Mouse (Mus musculus) forebrain, embryonic 13.5 days (tissue): ENCODE data around the gene Anapc11. TPM values are rescaled to one million over a fixed set of nuclear protein-coding genes. Genes with fewer than 3 reads are reported as not detected.
A peak's percentile ranks its signal among the peaks of the same experiment; 100 is the strongest.
"Not testable (repeated sequence)": the region's sequence is repeated elsewhere in the genome, so short reads cannot be mapped to it uniquely, and the experiment has no call there.

Source experiments
- ATAC-seq: fragments of 200-750 bp; cut with Nextera tagmentation; 2 replicates; pipeline ENCODE4 v1.8.0; 2017
- H3K27ac ChIP-seq: fragments of 300-500 bp; sonication (generic); 2 replicates; pipeline ENCODE4 v1.5.1; 2015; ENCODE audit warnings: inconsistent platforms, mild to moderate bottlenecking, moderate library complexity
- H3K27me3 ChIP-seq: fragments of 300-500 bp; sonication (generic); 2 replicates; pipeline ENCODE4 v1.6.1; 2015; ENCODE audit warnings: mild to moderate bottlenecking, inconsistent platforms
- H3K36me3 ChIP-seq: fragments of 300-500 bp; sonication (generic); 2 replicates; pipeline ENCODE4 v1.6.1; 2015; ENCODE audit warnings: mild to moderate bottlenecking, inconsistent platforms; ENCODE audit not compliant: poor library complexity, severe bottlenecking
- H3K4me1 ChIP-seq: fragments of 300-500 bp; sonication (generic); 2 replicates; pipeline ENCODE4 v1.6.1; 2015; ENCODE audit warnings: inconsistent platforms
- H3K4me2 ChIP-seq: fragments of 300-500 bp; sonication (generic); 2 replicates; pipeline ENCODE4 v1.6.1; 2015; ENCODE audit warnings: inconsistent platforms, mild to moderate bottlenecking, moderate library complexity
- H3K4me3 ChIP-seq: fragments of 300-500 bp; sonication (generic); 2 replicates; pipeline ENCODE4 v1.5.1; 2015; ENCODE audit warnings: mild to moderate bottlenecking, inconsistent platforms
- H3K9ac ChIP-seq: fragments of 300-500 bp; sonication (generic); 2 replicates; pipeline ENCODE4 v1.6.1; 2015; ENCODE audit warnings: mild to moderate bottlenecking, inconsistent platforms
- H3K9me3 ChIP-seq: fragments of 300-500 bp; sonication (generic); replicated peaks from 2 replicates; pipeline ENCODE4 v1.6.1; 2016; ENCODE audit warnings: inconsistent platforms
- WGBS: fragments of 180-500 bp; shearing (Covaris S2); methylation state at CpG from one replicate; pipeline ENCODE4 v1.1.7; 2015; 5-methylcytosine and 5-hydroxymethylcytosine counted together
- polyA plus RNA-seq: library from polyadenylated mRNA; unstranded; fragments of >200 nt; fragmentation: Nextera tagmentation; extraction: Ambion mirVana; gene quantifications from 2 replicates; pipeline ENCODE4 v1.2.1, GENCODE M21; 2015

Anapc11 gene
- polyA plus RNA-seq, 1 experiment from 2014 or later = 211 TPM

- Histone ChIP-seq H3K9me3 (no peaks in the 10 kb centered on the region), H3K36me3 (peaks cover 32% of the 10 kb centered on the region), H3K27me3 (no peaks in the 10 kb centered on the region), H3K9ac (peak overlapping the region; percentile 46; the same call in 1 of the 2 replicates), H3K4me2 (no peak overlapping the region), H3K4me3 (no peak overlapping the region), H3K27ac (no peak overlapping the region), H3K4me1 (peaks cover 38% of the 10 kb centered on the region)
- 81% methylated on average over 7 of the region's 7 CpGs for WGBS
- no peak for ATAC-seq
Observed at GRCm38 (mm10) chr11:120577211-120578023, 20.8 kb upstream of the Anapc11 start.

DNA sequence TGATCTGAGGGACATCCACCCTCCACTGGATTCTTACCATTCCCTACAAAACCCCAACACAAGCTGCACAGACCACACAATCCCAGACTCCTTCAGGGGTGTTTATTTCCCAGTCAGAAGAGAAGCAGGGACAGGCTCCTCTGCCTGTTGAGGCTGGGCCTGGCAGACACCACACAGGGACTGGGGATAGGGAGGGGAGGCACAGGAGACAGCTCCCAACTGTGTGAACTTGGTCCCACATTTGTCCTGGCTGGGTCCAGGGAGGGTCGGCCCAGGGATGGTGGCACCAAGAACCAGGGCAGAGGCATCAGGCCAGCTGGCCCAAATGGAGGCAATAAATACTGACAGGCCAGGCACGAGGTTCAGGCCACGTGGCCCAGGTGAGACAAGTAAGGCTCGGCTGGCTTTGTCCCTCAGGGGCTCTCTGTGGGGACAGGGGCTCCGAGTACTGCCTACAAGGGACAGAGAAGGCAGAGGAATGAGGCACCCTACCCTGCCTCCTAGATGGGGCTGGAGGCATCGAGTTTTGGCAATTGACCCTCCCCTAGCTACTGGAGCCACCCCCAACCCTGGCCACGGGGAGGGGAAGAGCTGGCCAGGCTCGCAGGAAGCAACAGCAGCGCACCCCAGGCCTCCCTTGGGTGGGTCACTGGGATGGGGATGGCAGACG is 20.1 kb upstream of the Anapc11 start:
- Histone ChIP-seq H3K9me3 (no peaks in the 10 kb centered on the region), H3K4me1 (peaks cover 40% of the 10 kb centered on the region), H3K27ac (no peak overlapping the region), H3K9ac (peak overlapping the region; percentile 46), H3K4me2 (no peak overlapping the region), H3K27me3 (no peaks in the 10 kb centered on the region), H3K36me3 (peaks cover 35% of the 10 kb centered on the region), H3K4me3 (no peak overlapping the region)
- WGBS = 82% methylated on average over 10 of the region's 10 CpGs
- no peak for ATAC-seq

DNA sequence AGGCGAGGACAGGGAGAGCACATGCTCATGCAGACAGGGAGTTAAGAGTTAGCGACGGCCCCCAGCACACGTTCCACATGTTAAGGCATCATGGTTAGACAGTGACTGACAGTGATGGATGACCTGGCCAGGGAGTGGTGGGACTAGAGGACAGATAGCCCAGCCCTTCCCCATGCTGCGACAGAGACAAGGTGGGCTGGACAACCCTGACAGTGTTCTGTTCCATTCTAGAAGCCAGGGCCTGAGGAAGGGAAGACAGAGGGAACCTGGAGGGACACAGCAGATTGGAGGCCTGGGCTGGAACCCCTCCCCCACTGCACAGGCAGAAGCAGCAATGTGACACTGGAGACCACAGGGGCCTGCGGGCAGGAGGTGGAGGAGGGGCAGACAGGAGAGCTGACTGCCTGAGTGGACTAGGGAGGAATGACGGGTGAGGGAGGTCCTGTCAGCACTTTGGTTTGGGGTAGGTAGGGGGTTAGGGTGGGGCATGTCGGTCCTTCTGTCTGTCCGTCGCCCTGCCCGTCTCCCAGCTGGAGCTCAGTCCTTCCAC is 19.5 kb upstream of the Anapc11 start:
- Histone ChIP-seq H3K9me3 (no peaks in the 10 kb centered on the region), H3K4me2 (0 out of 2 replicates have a peak overlapping the region, but pooled peaks have one; percentile 97), H3K4me3 (peak overlapping the region; percentile 95; the same call in 1 of the 2 replicates), H3K4me1 (peaks cover 38% of the 10 kb centered on the region), H3K27ac (no peak overlapping the region), H3K36me3 (peaks cover 40% of the 10 kb centered on the region), H3K27me3 (no peaks in the 10 kb centered on the region), H3K9ac (no peak overlapping the region)
- WGBS = 95% methylated on average over 11 of the region's 11 CpGs
- ATAC-seq = no peak

DNA sequence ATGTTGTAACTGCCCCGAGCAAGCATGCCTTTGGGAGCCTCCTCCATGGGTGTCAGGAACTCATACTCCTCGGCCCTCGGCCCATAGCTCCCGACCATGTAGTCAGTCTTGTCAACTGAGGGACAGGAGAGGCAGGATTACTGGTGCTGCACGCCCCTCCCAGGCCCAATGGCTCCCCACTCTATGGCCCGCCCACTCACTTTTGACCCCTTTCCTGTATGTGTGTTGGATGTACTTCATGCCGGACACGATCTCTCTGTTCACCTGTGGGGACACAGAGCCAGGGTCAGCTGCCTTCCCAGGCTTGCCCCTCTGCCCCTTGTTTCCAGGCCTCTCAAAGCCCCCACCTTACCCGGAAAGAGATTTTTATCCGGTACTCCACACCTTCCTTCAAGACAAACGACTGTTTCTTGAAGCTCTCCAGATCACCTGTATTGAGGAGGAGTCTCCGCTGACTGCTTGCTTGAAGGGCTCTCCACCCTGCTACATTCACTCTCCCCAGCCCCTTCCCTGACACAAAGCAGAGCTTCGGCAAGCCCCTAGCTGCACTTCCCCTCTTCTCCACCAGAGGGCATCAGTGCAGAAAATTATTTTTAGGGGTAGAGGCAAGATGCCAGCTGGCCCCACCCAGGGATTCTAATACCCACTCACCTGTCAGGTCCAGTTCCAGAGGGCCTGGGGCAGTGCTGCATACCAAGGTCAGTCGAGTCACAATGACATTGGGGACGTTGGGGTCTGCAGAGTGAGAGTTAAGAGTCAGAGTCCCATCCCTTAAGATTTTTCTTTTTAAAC is 18.7 kb upstream of the Anapc11 start:
- Histone ChIP-seq H3K36me3 (peaks cover 46% of the 10 kb centered on the region), H3K27ac (peak overlapping the region; percentile 93; the same call in 1 of the 2 replicates), H3K4me1 (peaks cover 31% of the 10 kb centered on the region), H3K9me3 (no peaks in the 10 kb centered on the region), H3K9ac (peak overlapping the region; percentile 95), H3K4me2 (peak overlapping the region; percentile 97), H3K27me3 (no peaks in the 10 kb centered on the region), H3K4me3 (peak overlapping the region; percentile 95)
- no peak for ATAC-seq
- 68% methylated on average over 15 of the region's 15 CpGs for WGBS

DNA sequence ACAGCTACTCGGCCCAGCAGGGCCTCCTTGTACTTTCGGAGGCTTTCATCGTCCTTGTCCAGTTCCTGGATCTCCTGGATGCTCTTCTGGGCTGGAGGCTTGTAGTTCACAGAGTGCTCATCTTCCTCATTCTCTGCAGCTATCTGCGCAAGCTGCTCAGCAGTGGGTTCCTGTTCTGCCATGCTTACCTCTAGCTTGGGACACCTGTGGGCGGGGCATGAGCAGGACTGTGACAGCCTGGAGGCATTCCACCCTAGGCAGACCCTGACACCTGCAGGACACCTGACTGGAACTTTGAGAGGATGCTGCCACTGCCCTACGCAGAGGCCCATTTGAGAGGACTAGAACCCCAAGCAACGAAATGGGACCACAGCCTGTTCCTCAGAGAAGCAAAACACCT is 18.0 kb upstream of the Anapc11 start:
- peaks cover 30% of the 10 kb centered on the region for H3K4me1 ChIP-seq
- no peaks in the 10 kb centered on the region for H3K27me3 ChIP-seq
- peak overlapping the region; percentile 93 for H3K27ac ChIP-seq
- peak overlapping the region; percentile 95 for H3K4me3 ChIP-seq
- ATAC-seq = no peak
- H3K9ac ChIP-seq = peak overlapping the region; percentile 95
- peaks cover 51% of the 10 kb centered on the region for H3K36me3 ChIP-seq
- H3K9me3 ChIP-seq = no peaks in the 10 kb centered on the region
- WGBS = 66% methylated on average over 7 of the region's 7 CpGs
- peak overlapping the region; percentile 97 for H3K4me2 ChIP-seq

GRCm38 (mm10) chr11:120580871-120581331 is 17.3 kb upstream of the Anapc11 start:
- Histone ChIP-seq H3K4me3 (peak overlapping the region; percentile 95), H3K9me3 (no peaks in the 10 kb centered on the region), H3K9ac (peak overlapping the region; percentile 95), H3K4me2 (peak overlapping the region; percentile 97), H3K36me3 (peaks cover 59% of the 10 kb centered on the region), H3K27me3 (no peaks in the 10 kb centered on the region), H3K27ac (peak overlapping the region; percentile 93), H3K4me1 (peaks cover 30% of the 10 kb centered on the region)
- peak; percentile 39 for ATAC-seq
- WGBS = under 1% methylated on average over 33 of the region's 44 CpGs

GRCm38 (mm10) chr11:120581490-120582267 is 16.5 kb upstream of the Anapc11 start, which contains the start of gene Arhgdia:
Gene Arhgdia, minus strand, starts transcription at chr11:120581624.
- H3K4me2 ChIP-seq = peak within 1 kb of the TSS; percentile 97
- H3K27me3 ChIP-seq = no peaks in the 10 kb centered on the region
- H3K9ac ChIP-seq = peak within 1 kb of the TSS; percentile 95
- peaks cover 30% of the 10 kb centered on the region for H3K4me1 ChIP-seq
- peak within 1 kb of the TSS; percentile 93 for H3K27ac ChIP-seq
- H3K4me3 ChIP-seq = peak within 1 kb of the TSS; percentile 95
- H3K36me3 ChIP-seq = peaks cover 66% of the 10 kb centered on the region
- peak; percentile 58 for ATAC-seq
- 5% methylated on average over 65 of the region's 75 CpGs for WGBS
- no peaks in the 10 kb centered on the region for H3K9me3 ChIP-seq

- peaks cover 67% of the 10 kb centered on the region for H3K36me3 ChIP-seq
Observed at GRCm38 (mm10) chr11:120582268-120582981, 15.8 kb upstream of the Anapc11 start.

DNA sequence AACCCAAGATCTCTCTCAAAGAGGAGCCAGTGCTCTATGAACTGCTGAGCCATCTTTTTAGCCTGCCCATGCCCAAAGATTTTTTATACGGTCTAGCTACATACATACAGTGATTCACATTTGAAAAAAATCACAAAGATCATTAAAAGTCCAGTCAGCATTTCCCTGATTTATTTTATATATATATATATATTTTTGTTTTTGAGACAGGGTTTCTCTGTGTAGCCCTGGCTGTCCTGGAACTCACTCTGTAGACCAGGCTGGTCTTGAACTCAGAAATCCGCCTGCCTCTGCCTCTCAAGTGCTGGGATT is 15.3 kb upstream of the Anapc11 start:
- H3K4me1 ChIP-seq = peaks cover 30% of the 10 kb centered on the region
- H3K36me3 ChIP-seq = peaks cover 67% of the 10 kb centered on the region
- H3K9ac ChIP-seq, H3K4me2 ChIP-seq, H3K27me3 ChIP-seq, H3K4me3 ChIP-seq, H3K27ac ChIP-seq, H3K9me3 ChIP-seq, ATAC-seq: not testable (repeated sequence)
- WGBS = 92% methylated on average over 2 of the region's 2 CpGs

More at GRCm38 (mm10) chr11:120582268-120582981, 15.8 kb upstream of the Anapc11 start:
- peak overlapping the region; percentile 97 for H3K4me2 ChIP-seq
- H3K4me1 ChIP-seq = peaks cover 30% of the 10 kb centered on the region
- WGBS = 76% methylated on average over 8 of the region's 8 CpGs
- no peaks in the 10 kb centered on the region for H3K9me3 ChIP-seq
- H3K27me3 ChIP-seq = no peaks in the 10 kb centered on the region
- no peak for ATAC-seq
- H3K27ac ChIP-seq = peak overlapping the region; percentile 93
- H3K9ac ChIP-seq = peak overlapping the region; percentile 95
- H3K4me3 ChIP-seq = peak overlapping the region; percentile 95

DNA sequence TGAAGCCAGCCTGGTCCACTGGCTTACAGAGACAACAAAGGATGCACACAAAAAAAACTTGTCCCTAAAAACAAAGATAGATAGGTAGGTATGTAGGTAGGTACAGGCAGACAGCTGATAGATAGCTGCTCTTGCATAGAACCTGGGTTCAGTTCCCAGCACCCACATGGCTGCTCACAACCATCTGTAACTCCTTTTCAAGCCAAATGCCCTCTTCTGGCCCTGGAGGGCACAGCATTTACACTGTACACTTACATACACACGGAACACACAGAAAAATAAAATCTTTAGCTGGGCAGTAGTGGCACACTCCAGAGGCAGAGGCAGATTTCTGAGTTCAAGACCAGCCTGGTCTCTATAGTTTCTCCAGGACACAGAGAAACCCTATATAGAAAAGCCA is 14.3 kb upstream of the Anapc11 start:
- Histone ChIP-seq H3K9ac (no peak overlapping the region), H3K4me1 (peaks cover 27% of the 10 kb centered on the region), H3K4me2 (no peak overlapping the region), H3K27ac (no peak overlapping the region), H3K9me3 (no peaks in the 10 kb centered on the region), H3K36me3 (peaks cover 67% of the 10 kb centered on the region), H3K4me3 (no peak overlapping the region), H3K27me3 (no peaks in the 10 kb centered on the region)
- no peak for ATAC-seq
- 97% methylated on average over 1 of the region's 1 CpGs for WGBS
